Mouse (Mus musculus) lung, postnatal 0 days (tissue): Measurements from ENCODE around the gene Pkp2. TPM values are rescaled to one million over a fixed set of nuclear protein-coding genes. Genes with fewer than 3 reads are reported as not detected.

Source experiments
- ATAC-seq: fragments of 200-750 bp; cut with Nextera tagmentation; 2 replicates; pipeline ENCODE4 v1.8.0; 2017; ENCODE audit warnings: moderate library complexity
- DNase-seq: peaks from one replicate; pipeline ENCODE4 v3.0.0-alpha.2; 2016; ENCODE audit warnings: low spot score
- H3K27ac ChIP-seq: fragments of 300-500 bp; sonication (generic); 2 replicates; pipeline ENCODE4 v1.5.1; 2014; ENCODE audit warnings: antibody characterized with exemption, mild to moderate bottlenecking, low read length, mixed read lengths
- H3K27me3 ChIP-seq: fragments of 300-500 bp; sonication (generic); replicated peaks from 2 replicates; pipeline ENCODE4 v1.6.1; 2014; ENCODE audit warnings: low read length, mixed read lengths; ENCODE audit not compliant: insufficient read depth
- H3K36me3 ChIP-seq: fragments of 300-500 bp; sonication (generic); 2 replicates; pipeline ENCODE4 v1.6.1; 2014; ENCODE audit warnings: low read length, mixed read lengths; ENCODE audit not compliant: insufficient read depth
- H3K4me1 ChIP-seq: fragments of 300-500 bp; sonication (generic); 2 replicates; pipeline ENCODE4 v1.6.1; 2014; ENCODE audit warnings: antibody characterized with exemption, low read depth, low read length, mixed read lengths; ENCODE audit not compliant: insufficient read depth
- H3K4me2 ChIP-seq: fragments of 300-500 bp; sonication (generic); replicated peaks from 2 replicates; pipeline ENCODE4 v1.6.1; 2014; ENCODE audit warnings: low read depth, mild to moderate bottlenecking, low read length, moderate library complexity, mixed read lengths
- H3K4me3 ChIP-seq: fragments of 300-500 bp; sonication (generic); 2 replicates; pipeline ENCODE4 v1.5.1; 2014; ENCODE audit warnings: low read depth, low read length
- H3K9ac ChIP-seq: fragments of 300-500 bp; sonication (generic); replicated peaks from 2 replicates; pipeline ENCODE4 v1.6.1; 2014; ENCODE audit warnings: low read depth, mild to moderate bottlenecking
- H3K9me3 ChIP-seq: fragments of 300-500 bp; sonication (generic); 2 replicates; pipeline ENCODE4 v1.6.1; 2016; ENCODE audit warnings: low read length, mixed read lengths
- CTCF ChIP-seq: IDR thresholded peaks from 2 replicates; pipeline ENCODE4 v1.5.1; 2016; ENCODE audit warnings: antibody characterized with exemption, mild to moderate bottlenecking
- EP300 ChIP-seq: IDR thresholded peaks from 2 replicates; pipeline ENCODE4 v1.6.1; 2016; ENCODE audit warnings: antibody characterized with exemption, mild to moderate bottlenecking, control low read depth
- WGBS: fragments of 180-500 bp; shearing (Covaris S2); extraction: QIAGEN DNeasy Blood & Tissue Kit; methylation state at CpG from one replicate; pipeline ENCODE4 v1.1.7; 2014; 5-methylcytosine and 5-hydroxymethylcytosine counted together
- polyA plus RNA-seq: library from polyadenylated mRNA; unstranded; fragments of >200 nt; fragmentation: Nextera tagmentation; extraction: Ambion mirVana; gene quantifications from 2 replicates; pipeline ENCODE4 v1.2.1, GENCODE M21; 2015

Gene Pkp2
- polyA plus RNA-seq, 1 experiment from 2014 or later = 28.9 TPM

GRCm38 (mm10) chr16:16273752-16274151 is 60.6 kb downstream of the Pkp2 start:
- DNase-seq = no peak
- H3K4me3 ChIP-seq = no peak overlapping the region
- no peaks in the 10 kb centered on the region for H3K27me3 ChIP-seq
- H3K36me3 ChIP-seq = no peaks in the 10 kb centered on the region
- 85% methylated on average over 6 of the region's 6 CpGs for WGBS
- H3K9me3 ChIP-seq = no peaks in the 10 kb centered on the region
- H3K4me1 ChIP-seq = no peaks in the 10 kb centered on the region
- H3K4me2 ChIP-seq = no peak overlapping the region
- H3K9ac ChIP-seq = no peak overlapping the region
- ATAC-seq = no peak
- TF ChIP-seq EP300 = no peak
- TF ChIP-seq CTCF = no peak
- H3K27ac ChIP-seq = no peak overlapping the region

- ATAC-seq (peak; percentile 99), DNase-seq (peak; percentile 95)
- Histone ChIP-seq H3K27ac (peak within 1 kb of the TSS; percentile 96), H3K9ac (peak within 1 kb of the TSS; percentile 70), H3K36me3 (no peaks in the 10 kb centered on the region; the same call in 1 of the 2 replicates), H3K4me2 (peak within 1 kb of the TSS; percentile 97), H3K9me3 (no peaks in the 10 kb centered on the region), H3K4me3 (peak within 1 kb of the TSS; percentile 82), H3K27me3 (no peaks in the 10 kb centered on the region), H3K4me1 (peaks cover 3% of the 10 kb centered on the region; the same call in 1 of the 2 replicates)
- no peak for TF ChIP-seq EP300
- TF ChIP-seq CTCF = peak; percentile 90
- WGBS = 1% methylated on average over 50 of the region's 50 CpGs
Measured at GRCm38 (mm10) chr16:16302369-16303137, 89.4 kb downstream of the Pkp2 start, which contains the start of gene Yars2. Gene Yars2, plus strand, starts transcription at chr16:16302965.

- no peak for TF ChIP-seq EP300
- no peak for TF ChIP-seq CTCF
- ATAC-seq (peak; percentile 40), DNase-seq (peak; percentile 56)
- Histone ChIP-seq H3K27me3 (no peaks in the 10 kb centered on the region), H3K4me3 (peak overlapping the region; percentile 82), H3K9me3 (no peaks in the 10 kb centered on the region), H3K27ac (peak overlapping the region; percentile 96), H3K4me1 (peaks cover 3% of the 10 kb centered on the region; the same call in 1 of the 2 replicates), H3K9ac (peak overlapping the region; percentile 70), H3K36me3 (no peaks in the 10 kb centered on the region; the same call in 1 of the 2 replicates), H3K4me2 (peak overlapping the region; percentile 97)
- 2% methylated on average over 49 of the region's 61 CpGs for WGBS
Measured at GRCm38 (mm10) chr16:16303138-16303827, 90.2 kb downstream of the Pkp2 start.

GRCm38 (mm10) chr16:16303888-16304287 is 90.8 kb downstream of the Pkp2 start:
- Histone ChIP-seq H3K27me3 (no peaks in the 10 kb centered on the region), H3K9me3 (no peaks in the 10 kb centered on the region), H3K4me1 (peaks cover 3% of the 10 kb centered on the region; the same call in 1 of the 2 replicates), H3K4me2 (peak overlapping the region; percentile 97), H3K4me3 (peak overlapping the region; percentile 82), H3K9ac (peak overlapping the region; percentile 70; the same call in 1 of the 2 replicates), H3K27ac (peak overlapping the region; percentile 96), H3K36me3 (no peaks in the 10 kb centered on the region; the same call in 1 of the 2 replicates)
- ATAC-seq (no peak), DNase-seq (peak; percentile 40)
- 16% methylated on average over 7 of the region's 7 CpGs for WGBS
- TF ChIP-seq EP300 = no peak
- peak; percentile 31; the same call in 1 of the 2 replicates for TF ChIP-seq CTCF

DNA sequence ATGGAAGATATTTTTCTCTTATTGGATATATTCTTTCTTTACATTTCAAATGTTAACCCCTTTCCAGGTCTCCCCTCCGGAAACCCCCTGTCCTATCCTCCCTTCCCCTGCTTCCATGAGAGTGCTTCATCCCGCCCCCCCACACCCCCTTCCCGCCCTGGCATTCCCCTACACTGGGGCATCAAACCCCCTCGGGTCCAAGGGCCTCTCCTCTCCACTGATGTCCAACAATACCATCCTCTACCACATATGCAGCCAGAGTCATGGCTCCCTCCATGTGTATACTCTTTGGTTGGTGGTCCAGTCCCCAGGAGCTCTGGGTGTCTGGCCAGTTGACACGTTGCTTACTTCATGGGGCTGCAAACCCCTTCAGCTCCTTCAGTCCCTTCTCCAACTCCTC is 98.2 kb downstream of the Pkp2 start:
- Histone ChIP-seq H3K9ac (no peak overlapping the region), H3K4me1 (no peaks in the 10 kb centered on the region), H3K4me2 (no peak overlapping the region), H3K27ac (no peak overlapping the region), H3K4me3 (no peak overlapping the region), H3K36me3 (peaks cover 19% of the 10 kb centered on the region; the same call in 1 of the 2 replicates), H3K9me3 (no peaks in the 10 kb centered on the region), H3K27me3 (no peaks in the 10 kb centered on the region)
- ATAC-seq = no peak
- WGBS = 85% methylated on average over 5 of the region's 5 CpGs
- DNase-seq = no peak
- TF ChIP-seq CTCF (no peak), EP300 (no peak)

Other genes with a start within 250 kb of the Pkp2 start
- gene Yars2, start 89.6 kb downstream of the Pkp2 start, polyA plus RNA-seq = 14.1 and 15.2 TPM in 2 replicates
- gene Dnm1l, start 145.6 kb downstream of the Pkp2 start, polyA plus RNA-seq = 28.6 and 29.4 TPM in 2 replicates